Mouse (Mus musculus) hindlimb bud, embryonic 11.5 days (tissue): ENCODE results near the gene Cnih3.

Experiments
- DNase-seq: peaks from one replicate; pipeline ENCODE4 v3.0.0-alpha.2; 2012; ENCODE audit warnings: low read depth, low spot score; ENCODE audit errors: extremely low spot score

The Cnih3 gene

DNA sequence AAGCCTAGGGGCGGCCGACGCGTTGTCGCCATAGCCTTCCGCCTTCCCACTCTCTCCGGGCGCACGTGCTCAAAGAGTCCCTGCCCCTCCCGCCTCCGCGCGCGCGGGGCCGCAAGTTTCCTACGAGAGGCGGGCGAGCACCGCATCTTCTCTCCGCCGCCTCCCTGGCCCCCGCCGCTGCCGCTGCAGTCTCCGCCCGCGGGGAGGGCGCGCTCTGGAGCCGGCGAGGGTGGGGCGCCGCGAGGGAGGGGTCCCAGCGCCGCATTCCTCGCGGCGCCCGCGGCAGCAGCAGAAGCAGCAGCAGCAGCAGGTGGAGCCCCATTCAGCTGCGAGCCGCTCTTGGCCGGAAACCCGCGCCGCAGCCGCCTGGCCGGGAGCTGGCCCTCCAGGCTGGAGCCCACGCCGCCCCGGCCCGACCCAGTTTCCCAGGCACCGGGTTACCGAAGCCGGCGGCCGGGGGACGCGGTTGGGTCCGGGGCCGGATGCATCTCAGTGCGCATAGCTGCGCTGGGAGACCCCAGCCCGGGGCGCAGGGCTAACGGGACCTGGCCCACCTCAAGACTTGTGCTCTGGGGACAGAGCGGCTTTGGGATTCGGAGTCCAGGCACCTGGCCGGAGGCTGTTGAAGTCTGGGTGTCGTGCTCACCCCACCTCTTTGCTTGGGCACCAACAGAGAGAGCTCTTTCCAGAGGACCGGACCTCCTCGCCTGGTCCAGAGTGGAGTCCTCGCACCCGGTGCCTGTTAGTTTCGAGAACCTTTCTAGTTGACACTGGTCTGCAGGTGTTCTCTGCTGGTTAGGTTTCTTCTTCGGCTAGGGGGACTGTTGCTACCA, at the start of gene Cnih3:
TSS of gene Cnih3 (plus strand) at position 262 of the 833 bp plus-strand sequence.
- no peak for DNase-seq

DNA sequence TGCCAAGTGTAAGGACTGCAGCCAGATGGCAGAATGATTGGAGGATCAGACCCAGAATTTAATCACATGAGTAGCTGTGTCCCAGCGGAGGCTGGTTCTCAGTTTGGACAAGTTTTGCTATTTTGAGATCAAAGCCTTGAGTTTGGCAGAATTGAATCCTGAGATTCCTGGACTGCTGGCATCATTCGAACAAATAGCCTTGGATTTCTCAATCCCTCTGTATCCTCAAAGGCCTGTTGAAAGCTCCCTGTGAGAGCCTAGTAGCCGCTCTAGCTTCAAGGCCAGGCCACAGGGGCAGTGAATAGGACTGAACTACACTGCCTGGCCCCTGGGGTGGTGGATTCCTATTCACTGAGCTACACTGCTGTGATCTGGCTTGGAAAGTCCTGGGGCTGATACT, 44.4 kb upstream of the Cnih3 start:
- no peak for DNase-seq

DNA sequence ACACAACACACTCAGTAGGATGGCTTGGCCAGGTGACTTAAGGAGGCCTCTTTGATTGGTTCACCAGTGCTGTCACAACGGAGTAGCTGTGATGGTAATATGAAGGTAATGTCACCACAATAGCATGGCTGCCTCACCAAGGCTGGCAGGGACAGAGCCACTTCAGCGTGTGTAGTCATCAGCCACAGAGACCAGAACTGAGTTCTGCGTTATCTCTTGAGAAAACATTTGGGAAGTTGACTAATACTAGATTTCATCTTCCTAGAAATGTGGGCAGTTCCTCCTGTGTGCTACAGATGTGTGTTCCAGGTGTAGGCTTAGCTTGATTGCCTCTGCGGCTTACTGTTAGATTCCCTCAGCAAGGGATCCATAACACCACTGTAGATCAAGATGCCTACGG, 41.7 kb upstream of the Cnih3 start:
- DNase-seq: no peak

DNA sequence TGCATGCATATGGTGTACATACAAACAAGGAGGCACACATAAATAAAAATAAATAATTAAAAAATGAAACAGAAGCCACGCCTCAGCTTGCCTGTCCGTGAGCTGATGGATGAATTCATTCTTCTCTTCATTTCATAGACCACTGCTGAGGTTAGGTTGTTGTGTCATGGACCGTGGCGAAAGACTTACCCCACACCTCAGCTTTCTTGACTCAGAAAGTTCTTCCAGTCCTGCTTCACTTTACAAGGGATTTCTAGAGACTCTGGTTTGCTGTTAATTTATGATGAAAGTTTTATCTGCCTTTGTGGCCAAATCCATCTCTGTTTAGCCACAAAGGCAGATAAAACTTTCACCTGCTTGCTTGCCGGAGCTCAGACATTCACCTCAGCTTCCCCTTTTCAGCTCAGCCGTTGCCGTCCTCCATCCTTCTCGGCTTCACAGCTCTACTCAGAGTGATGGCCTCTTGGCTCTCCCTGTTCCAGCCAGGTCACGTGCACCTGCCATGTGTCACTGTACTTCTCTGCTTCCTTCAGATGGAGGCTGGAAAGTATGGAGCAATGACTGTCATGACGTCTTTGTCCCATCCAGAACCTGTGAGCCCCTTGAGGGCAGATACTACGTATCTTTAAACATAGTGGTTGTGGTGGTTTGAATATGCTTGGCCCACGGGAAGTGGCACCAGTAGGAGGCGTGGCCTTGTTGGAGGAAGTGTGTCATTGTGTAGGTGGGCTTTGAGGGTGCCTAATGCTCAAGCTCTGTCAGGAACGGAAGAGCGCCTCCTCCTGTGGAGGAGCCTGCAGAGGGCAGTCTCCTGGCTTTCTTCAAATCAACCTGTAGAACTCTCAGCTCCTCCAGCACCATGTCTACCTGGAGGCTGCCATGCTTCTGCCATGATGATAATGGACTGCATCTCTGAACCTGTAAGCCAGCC, 40.0 kb upstream of the Cnih3 start:
- DNase-seq: no peak

DNA sequence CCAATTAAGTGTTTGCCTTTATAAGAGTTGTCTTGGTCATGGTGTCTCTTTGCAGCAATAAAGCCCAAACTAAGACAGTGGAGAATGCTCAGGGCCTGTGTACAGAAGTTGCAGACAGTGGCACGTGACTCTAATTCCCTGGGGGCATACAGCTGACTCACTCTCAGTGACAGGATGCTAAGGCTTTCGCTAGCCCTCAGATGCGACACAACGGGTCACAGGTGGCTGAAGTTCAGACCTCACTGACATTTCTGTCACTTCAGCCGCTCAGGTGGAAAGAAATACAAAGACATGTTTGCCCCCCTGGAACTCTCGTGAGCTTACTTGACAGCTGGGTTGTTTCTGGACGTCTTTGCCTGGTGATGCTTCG, 39.4 kb upstream of the Cnih3 start:
- no peak for DNase-seq

DNA sequence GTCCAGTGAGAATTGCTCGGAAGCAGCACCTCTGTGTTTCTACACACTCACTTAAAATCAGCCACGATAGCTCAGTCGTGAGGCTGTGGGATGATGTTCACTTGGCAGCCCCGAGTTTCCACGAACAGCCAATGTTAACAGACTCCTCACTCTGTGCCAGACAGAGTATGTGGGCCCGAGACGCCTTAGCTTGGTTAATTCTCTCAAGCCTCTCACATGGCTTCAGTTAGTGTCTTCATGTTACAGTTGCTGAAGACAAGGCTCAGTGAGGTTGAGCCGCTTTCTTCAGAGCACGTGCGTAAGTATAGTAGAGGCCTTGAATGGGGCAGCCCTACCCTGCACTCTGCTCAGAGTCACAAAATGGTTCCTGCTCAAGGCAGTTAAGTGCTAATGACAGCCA, 38.1 kb upstream of the Cnih3 start:
- no peak for DNase-seq

DNA sequence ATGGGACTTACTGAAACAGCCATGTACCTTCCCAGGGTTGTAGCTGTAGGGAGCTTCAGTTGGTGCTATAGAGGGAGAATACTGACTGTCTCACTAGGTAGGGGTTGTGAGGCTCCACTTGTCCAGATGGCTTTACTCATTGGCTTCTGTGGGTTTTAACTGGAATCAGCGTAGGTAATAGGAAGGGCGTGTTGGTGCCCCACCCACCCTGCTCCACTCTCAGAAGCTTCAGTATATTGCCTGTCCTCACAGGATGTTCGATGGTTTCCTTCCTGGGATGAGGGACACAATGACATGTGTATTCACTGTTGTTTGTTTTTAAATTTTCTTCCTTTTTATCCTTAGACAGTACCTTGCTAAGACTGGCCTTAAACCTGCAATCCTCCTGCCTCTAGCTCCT, 37.1 kb upstream of the Cnih3 start:
- DNase-seq: no peak

DNA sequence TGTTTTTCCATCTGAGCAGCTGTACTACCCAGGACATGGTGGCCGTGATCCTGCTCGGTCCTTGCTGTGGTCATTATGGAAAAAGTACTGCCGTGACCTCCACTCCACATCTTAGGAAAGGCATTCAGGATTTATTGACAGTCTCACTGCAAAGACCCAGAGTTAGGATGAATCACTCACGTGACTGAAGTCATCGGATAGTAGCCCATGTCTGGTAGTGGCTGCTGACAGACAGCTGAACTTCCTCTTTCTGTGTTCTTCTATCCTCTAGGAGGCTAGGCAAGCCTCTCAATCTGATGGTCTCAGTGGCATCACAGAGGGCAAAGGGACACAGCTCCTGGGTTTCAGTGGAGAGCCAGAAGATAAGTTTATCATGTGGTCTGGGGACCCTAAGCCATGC, 35.9 kb upstream of the Cnih3 start:
- DNase-seq: no peak

DNA sequence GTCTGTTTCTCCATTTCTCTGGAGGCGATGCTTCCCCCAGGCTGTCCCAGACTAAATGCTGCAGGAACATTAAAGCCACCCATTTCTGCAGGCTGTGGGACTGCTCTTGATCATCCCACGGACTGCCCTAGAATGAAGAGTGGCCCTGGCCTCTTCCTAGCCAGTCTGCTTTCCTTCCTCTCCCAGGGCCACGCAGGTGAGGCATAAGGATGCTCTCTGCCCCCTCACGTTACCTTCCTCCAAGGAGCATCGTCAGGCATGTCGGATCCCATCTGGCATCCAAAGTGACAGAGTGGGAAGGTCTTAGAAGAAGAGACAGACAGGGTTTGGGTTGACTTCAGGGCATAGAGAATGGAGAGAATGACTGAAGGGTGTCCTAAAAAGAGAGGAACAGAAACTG, 33.0 kb upstream of the Cnih3 start:
- no peak for DNase-seq

DNA sequence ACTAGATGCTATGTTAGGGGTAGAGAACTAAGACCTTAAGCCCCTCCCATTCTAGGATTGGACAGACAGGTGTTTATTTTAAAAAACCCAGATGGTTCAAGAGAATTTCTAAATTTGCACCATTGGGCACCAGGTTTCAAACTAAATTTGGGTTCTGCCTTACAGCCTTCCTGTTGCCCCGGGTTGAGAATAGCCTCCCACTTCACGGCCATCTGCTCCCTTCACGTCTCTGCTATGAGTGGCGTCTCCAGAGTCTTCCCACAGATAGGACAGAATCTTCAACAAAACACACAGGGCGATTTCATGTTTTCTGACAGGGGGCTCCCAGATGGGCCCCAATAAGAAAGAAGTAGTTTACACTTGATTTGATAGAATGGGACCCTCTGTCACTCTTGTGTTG, 31.3 kb upstream of the Cnih3 start:
- DNase-seq: no peak

DNA sequence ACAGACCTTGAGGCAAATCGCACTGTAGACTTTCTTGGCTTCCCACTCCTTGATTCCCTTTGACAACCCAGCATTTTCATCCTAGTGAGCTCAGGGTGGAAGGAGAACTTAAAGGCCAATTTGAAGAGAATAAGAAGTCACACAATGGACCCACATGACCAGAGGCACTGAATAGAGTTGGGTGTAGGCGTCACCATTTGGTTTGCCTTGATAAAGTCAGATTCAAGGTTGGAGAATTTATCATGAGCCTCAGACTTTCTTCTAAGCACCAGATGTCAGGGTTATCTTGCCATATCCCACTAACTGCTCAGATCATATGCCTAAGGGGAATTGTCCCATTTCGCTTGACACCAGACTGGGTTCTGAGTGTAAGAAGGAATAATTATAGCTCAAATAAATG, 29.3 kb upstream of the Cnih3 start:
- no peak for DNase-seq

DNA sequence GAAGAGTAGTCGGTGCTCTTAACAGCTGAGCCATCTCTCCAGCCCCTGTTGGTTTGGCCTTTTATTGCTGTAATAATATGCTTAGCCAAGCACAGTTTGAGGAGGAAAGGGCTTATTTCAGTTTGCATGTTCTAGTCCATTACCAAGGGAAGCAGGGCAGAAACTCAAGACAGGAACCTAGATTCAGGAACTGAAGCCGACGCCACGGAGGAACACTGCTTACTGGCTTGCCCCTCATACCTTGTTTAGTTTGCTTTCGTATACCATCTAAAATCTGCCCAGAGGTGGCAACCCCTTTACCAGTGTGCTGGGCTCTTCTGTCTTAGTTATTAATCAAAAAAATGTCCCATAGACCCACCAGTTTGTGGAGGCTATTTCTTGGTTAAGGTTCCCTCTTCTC, 25.3 kb upstream of the Cnih3 start:
- DNase-seq: no peak

DNA sequence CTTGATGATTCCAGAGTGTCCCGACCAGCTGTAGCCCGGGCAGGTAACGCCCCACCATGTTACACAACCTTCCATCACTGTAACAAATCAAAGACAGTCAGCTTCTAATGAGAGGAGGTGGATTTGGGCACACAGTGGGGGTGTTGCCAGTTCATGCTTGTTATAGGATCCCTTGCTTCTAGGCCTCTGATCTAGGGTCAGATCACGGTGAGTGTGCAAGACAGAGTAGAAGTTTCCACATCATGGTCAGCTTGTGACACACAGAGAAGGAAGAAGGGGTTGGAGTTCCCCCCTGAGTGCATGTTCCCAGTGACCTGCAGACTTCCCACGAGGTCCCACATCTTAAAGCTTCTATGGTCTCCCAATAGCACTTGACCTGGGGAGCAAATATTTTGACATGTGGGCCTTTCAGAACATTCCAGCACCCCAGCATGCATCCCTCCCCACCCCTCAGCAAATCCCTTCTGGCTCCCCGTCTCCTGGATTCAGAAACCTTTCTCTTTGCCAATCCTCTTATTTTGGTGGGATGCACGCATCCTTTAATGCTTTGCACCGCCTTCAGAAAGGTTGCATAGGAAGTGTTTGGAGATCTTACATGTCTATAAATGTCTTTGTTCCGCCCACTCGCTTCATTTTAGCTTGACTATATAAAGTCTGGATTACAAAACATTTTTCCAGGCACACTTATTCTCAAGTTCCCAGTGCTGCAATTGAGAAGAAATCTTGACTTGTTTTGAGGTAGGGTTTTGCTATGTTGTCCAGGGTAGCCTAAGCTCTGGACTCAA, 24.6 kb upstream of the Cnih3 start:
- DNase-seq: no peak

DNA sequence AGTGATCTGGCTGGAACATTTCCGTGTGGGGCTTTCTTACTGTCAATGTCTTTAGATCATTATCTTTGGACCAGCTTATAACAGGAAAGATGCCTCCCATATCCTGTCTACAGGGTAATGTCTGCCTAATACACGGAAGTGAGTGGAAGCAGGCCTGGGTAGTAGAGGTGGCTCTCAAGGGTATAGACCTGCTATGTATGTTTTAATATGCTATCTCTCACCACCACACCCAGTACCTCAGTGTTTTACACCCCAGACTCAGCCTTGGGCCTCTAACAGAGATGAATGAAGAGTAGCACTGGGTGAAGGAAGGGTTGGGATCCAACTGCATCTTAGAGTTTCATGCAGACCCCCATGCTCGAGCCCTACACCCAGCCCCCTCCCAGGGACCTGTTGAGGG, 23.3 kb upstream of the Cnih3 start:
- DNase-seq: no peak

DNA sequence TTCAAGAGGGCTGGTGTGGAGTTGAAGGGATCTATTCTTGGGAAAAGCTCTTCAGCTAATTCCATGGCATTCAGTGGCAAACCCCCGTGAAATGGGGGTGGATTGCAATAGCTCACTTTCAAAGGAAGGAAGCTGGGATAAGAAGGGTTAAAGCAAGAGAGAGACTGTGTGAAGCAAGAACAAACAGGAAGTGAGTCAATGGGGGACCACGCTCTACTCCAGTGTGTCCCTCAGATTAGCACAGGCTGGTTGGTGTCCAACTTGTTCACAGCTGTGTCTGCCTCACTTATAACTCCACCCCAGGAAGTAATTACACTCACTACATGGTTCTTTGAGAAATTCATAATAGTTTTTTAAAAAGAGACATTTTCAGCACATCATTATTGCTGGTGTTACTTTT, 19.8 kb upstream of the Cnih3 start:
- no peak for DNase-seq

DNA sequence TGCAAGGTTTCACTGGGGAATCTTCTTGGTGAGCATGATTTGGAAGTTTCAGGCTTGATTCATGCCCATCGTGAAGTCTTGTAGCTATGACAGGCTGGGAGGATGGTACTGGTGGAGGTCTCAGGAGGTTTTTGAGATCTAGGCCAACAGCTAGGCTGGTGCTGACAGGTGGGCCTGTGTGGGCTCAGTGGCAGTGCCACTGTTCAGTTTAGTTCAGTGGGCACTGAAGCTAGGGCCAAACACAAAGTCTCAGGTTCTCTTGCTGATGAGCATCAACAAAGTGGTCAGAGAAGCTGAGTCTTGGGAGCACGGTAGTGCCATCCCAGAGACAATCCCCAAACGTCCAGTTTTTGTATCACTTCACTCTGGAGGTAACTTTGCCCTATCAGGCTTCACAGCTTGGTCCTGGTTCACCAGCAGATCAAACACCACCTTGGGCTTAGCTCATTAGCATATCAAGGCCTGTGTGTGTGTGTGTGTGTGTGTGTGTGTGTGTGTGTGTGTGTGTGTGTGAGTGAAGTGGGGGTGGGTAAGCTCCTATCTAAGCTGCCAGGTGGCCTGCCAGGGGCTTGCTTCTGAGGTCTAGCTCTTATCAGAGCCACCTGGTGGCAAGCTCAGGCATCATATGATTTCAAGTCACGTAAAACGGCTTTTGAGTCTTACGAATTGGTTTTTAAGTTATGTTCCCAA, 18.0 kb upstream of the Cnih3 start:
- no peak for DNase-seq

DNA sequence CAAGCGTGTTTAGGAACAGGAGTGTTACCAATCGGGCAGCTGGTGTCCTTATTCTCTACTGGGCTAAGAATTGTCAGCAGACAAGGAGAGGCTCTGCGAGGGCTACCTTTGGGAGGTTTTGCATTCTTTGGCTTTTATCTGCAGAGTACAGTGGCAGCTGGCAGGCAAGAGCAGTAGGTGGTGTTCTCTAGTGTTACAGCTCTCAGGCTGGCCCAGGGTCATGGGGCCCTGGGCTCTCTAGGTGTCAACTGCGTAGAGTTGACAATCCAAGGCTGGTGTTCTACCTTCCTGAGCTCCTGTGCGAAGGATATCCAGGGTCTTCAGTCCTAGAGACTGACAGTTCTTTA, 17.4 kb upstream of the Cnih3 start:
- no peak for DNase-seq

DNA sequence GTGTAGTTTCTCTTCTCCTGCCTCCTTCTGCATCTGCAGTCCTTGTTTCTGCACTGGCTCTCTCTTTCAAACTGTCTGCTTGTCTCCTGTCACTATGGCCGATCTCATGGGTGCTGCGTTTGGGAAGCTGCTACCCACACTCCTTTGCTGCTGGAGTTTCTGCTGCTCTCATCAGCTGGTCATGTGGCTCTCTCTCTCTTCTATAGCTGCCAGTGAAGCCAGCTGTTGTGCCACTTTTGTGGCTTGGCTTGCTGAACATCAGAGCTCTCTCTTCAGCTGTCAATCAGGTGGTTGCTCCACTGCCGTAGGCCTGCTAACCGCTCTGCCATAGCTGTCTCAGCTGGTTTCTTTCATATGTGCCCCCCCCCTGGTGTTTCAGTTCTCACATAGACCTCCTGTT, 17.0 kb upstream of the Cnih3 start:
- DNase-seq: no peak

DNA sequence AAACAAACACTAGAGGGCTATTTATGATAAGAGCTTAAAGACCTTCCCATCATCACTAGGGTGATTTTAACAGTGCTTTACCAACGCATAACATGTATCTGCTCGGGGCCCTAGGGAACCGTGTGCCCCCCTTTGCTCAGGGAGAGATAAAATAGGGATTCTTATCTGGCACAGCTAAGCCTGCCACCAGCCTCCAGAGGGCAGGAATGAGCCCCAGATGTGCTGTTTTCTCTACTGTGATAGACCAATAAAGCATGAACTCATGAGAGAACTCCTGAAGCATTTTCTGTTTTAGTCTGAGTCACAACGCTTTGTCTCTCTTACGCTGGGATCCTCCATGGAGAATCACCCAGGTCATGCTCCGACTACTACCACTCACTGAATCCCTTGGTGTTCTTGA, 15.6 kb upstream of the Cnih3 start:
- no peak for DNase-seq

DNA sequence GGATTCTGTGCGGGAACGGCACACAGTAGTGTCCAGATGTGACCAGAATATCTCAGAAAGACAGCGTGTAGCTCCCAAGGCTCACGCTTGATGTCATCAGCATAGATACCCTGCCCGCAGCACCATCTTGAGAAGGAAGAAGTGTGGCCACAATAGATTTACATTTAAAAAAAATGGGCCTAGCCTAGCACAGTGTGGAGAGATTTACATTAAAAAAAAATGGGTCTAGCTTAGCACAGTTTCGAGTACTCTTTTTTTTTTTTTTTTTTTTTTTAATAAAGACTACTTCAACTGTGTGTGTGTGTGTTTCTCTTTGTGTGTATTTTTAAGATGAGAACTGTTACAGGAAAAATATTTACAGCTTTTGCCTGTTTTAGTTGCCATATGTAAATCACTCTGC, 13.3 kb upstream of the Cnih3 start:
- DNase-seq: no peak

DNA sequence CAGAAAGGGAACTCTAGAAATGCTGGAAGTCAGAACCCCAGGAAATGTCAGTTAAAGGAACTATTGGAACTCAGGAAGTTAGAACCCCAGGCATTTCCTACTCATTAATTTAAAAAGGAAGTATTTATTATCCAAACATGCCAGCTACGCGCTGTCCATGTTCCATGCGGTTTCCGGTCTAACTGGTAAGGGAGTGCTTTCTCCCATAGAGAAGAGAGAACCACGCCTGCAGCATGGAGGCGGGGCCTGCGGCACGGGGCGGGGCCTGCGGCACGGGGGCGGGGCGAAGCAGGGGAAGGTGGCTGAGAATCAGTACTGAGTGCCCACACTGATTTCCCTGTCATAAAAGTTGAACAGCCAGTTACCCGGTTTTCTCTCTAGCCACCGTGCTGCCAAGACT, 6.9 kb upstream of the Cnih3 start:
- no peak for DNase-seq
